Mouse (Mus musculus): ENCODE data around the gene Paxip1.

Paxip1 gene

DNA sequence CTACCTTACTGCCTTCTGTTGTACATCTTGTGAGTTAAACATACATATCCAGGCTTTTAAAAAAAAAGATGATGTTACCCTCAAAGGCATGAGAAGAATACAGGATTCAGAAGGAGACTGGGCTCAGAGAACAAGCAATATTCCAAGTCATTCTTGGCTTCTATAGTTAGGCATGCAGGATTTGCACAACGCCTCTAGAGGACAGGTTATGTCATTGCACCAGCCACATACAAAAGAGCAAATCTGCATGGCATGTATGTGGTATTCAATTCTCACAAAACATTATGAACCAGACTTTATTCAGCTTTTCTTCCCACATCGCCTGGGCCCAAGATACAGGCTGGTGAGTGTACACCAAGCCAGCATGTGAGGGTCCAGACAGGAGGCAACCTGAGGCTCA, 67.0 kb downstream of the Paxip1 start:
- no peak for DNase-seq (ENCODE audit: low spot score)

DNA sequence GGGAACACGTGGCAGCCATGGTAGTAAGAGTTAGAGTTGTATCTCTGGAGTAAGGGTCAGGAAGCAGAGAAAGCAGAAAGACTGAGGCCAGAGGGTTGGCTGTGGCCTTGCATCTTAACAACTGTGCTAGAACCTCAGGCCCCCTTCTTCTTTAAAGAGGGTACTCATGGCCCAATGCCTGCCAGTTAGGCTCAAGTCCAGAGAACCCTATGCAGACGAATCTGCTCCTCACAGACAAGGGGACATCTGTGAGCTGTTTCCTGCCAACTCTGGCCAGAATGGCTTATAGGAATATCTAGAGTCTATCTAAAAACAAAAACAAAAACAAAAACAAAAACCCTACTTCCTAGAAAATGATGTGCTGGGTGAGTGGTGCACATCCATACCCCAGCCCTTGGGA, 72.2 kb downstream of the Paxip1 start:
- no peak for DNase-seq (ENCODE audit: low spot score)

DNA sequence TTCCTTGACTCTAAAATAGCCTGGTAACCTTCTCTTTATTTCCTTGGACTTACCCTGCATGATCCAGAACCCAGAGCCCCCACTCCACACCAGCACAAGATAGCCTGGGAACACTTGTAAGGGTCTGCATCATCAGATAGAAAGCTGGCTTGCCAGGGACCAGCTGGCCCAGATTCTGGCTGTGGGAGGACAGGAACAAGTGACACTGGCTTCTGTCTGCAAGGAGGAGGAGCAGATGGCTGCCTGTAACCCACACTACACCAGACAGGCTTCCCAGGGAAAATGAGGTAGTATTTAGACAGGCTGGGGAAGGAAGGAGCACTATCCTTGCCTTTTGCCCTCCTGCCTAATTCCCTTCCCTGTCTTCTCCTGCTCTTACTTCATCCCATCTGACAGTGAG, 74.2 kb downstream of the Paxip1 start:
- no peak for DNase-seq (ENCODE audit: low spot score)

DNA sequence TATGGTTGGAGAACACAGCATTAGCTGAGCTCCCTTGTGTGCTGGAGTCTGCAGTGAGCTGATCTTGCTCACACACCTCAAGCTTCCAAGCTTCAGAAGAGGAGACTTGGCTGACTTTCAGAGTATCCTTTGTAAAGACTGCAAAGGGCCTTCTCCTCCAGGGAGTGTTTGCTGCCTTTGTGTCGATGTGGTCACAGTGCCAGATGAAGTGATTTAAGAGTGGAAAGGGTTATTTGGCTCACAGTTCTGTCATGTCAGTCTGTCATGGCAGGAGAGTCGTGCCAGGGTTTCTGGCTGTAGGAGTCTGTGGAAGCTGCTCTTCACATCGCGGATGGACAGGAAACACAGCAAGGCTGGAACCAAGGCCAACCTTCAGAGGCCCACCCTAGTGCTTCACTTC, 75.5 kb downstream of the Paxip1 start:
- no peak for DNase-seq (ENCODE audit: low spot score)

- DNase-seq (ENCODE audit: low spot score) = no peak
Observed at GRCm38 (mm10) chr5:27714356-27714755, 77.1 kb downstream of the Paxip1 start.

GRCm38 (mm10) chr5:27711461-27712192, 79.9 kb downstream of the Paxip1 start:
- no peak for DNase-seq (ENCODE audit: low spot score)

GRCm38 (mm10) chr5:27708209-27708608, 83.3 kb downstream of the Paxip1 start:
- peak; percentile 12 for DNase-seq (ENCODE audit: low spot score)

GRCm38 (mm10) chr5:27707283-27707682, 84.2 kb downstream of the Paxip1 start:
- no peak for DNase-seq (ENCODE audit: low spot score)

GRCm38 (mm10) chr5:27706551-27706950, 84.9 kb downstream of the Paxip1 start:
- no peak for DNase-seq (ENCODE audit: low spot score)

DNA sequence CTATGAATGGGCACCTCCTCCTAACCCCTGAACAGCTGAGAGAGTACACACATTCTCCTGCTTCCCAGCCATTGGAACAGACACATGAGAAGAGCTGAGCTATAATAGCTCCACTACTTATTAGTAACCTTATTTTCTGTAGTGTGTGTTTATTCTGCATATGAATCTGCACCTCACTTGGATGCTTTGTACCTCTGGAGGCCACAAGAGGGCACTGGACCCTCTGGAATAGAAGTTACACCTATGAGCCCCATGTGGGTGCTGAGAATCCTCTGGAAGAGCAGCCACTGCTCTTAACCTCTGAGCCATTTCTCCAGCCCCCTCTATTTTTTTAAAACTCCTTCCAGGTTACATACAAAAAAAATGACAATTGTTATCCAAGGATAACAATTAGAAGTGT, 86.5 kb downstream of the Paxip1 start:
- no peak for DNase-seq (ENCODE audit: low spot score)

- no peak for DNase-seq (ENCODE audit: low spot score)
Observed at GRCm38 (mm10) chr5:27702482-27702881, 89.0 kb downstream of the Paxip1 start.
